Mouse (Mus musculus) heart, adult 2 months (tissue): ENCODE data around the gene Fasn.

Source experiments
- CTCF ChIP-seq: fragments of 200-600 bp; IDR thresholded peaks from 2 replicates; pipeline ENCODE4 v1.8.1; 2022; ENCODE audit warnings: antibody characterized with exemption, mild to moderate bottlenecking, moderate library complexity
- EP300 ChIP-seq: fragments of 200-500 bp; IDR thresholded peaks from 2 replicates; pipeline ENCODE4 v1.6.1; 2011; ENCODE audit warnings: low read depth, low read length, control low read depth; ENCODE audit not compliant: insufficient read depth
- POLR2A ChIP-seq: fragments of 200-500 bp; IDR thresholded peaks from 2 replicates; pipeline ENCODE4 v1.6.1; 2011; ENCODE audit warnings: mild to moderate bottlenecking, low read depth, low read length, control low read depth; ENCODE audit not compliant: insufficient read depth

- peak; percentile 23; the same call in 1 of the 2 replicates for TF ChIP-seq CTCF
- TF ChIP-seq EP300: no peak
- TF ChIP-seq POLR2A: no peak
Observed at GRCm38 (mm10) chr11:120789810-120790209, 34.5 kb downstream of the Fasn start.
